Mouse (Mus musculus): ENCODE results near the gene Lim2. TPM values are rescaled to one million over a fixed set of nuclear protein-coding genes. Genes with fewer than 3 reads are reported as not detected.

Gene Lim2
- polyA plus RNA-seq, 1 experiment from 2014 or later, result not detected

DNA sequence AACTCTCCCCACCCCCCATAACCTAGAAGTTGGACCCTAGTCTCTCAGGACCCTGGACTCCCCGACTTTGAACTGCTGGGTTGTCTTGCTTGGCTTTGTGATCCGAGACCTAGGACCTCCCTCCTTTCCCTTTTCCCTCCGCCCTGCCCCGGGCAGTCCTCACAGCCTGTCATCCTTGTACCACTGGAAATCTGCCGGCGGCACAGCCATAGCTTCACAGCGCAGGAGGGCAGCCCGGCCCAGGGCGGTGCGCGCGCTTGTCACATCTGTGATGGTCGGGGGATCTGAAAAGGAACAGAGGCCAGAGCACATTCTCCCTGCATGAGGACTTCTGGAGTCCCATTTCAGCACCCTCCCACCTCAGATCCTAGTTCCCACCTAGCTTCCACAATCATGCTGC lies 48.9 kb downstream of the Lim2 start:
- 11% methylated on average over 13 of the region's 13 CpGs for WGBS
- Histone ChIP-seq H3K36me3 (no peaks in the 10 kb centered on the region), H3K9ac (no peak overlapping the region), H3K9me3 (no peaks in the 10 kb centered on the region), H3K4me3 (no peak overlapping the region), H3K4me1 (0 out of 2 replicates have a peak, but pooled peaks cover 7% of the 10 kb centered on the region), H3K27me3 (peaks cover 55% of the 10 kb centered on the region), H3K27ac (no peak overlapping the region), H3K4me2 (replicated peaks) (no peak overlapping the region)
- no peak for ATAC-seq (ENCODE audit: low FRiP score, low read depth)

GRCm38 (mm10) chr7:43481191-43481590 lies 53.7 kb downstream of the Lim2 start:
- Histone ChIP-seq H3K4me2 (replicated peaks) (no peak overlapping the region), H3K27me3 (peaks cover 34% of the 10 kb centered on the region), H3K4me1 (peaks cover 15% of the 10 kb centered on the region), H3K27ac (no peak overlapping the region), H3K9me3 (no peaks in the 10 kb centered on the region), H3K9ac (no peak overlapping the region), H3K4me3 (no peak overlapping the region), H3K36me3 (no peaks in the 10 kb centered on the region)
- 63% methylated on average over 3 of the region's 3 CpGs for WGBS
- no peak for ATAC-seq (ENCODE audit: low FRiP score, low read depth)

- Histone ChIP-seq H3K27me3 (peaks cover 24% of the 10 kb centered on the region), H3K4me1 (peaks cover 11% of the 10 kb centered on the region), H3K9me3 (no peaks in the 10 kb centered on the region), H3K27ac (no peak overlapping the region), H3K9ac (no peak overlapping the region), H3K4me3 (no peak overlapping the region), H3K4me2 (replicated peaks) (no peak overlapping the region), H3K36me3 (no peaks in the 10 kb centered on the region)
- peak; percentile 46 for ATAC-seq (ENCODE audit: low FRiP score, low read depth)
- 62% methylated on average over 8 of the region's 8 CpGs for WGBS
These were observed 54.7 kb downstream of the Lim2 start for GRCm38 (mm10) chr7:43482090-43482716.

GRCm38 (mm10) chr7:43483236-43483635 lies 55.8 kb downstream of the Lim2 start:
- no peaks in the 10 kb centered on the region for H3K36me3 ChIP-seq
- H3K27me3 ChIP-seq, result peaks cover 13% of the 10 kb centered on the region
- H3K9me3 ChIP-seq, result no peaks in the 10 kb centered on the region
- H3K4me3 ChIP-seq, result no peak overlapping the region
- no peak overlapping the region for H3K4me2 ChIP-seq (replicated peaks)
- H3K9ac ChIP-seq, result no peak overlapping the region
- ATAC-seq (ENCODE audit: low FRiP score, low read depth), result no peak
- H3K27ac ChIP-seq, result no peak overlapping the region
- 15% methylated on average over 10 of the region's 10 CpGs for WGBS
- peaks cover 11% of the 10 kb centered on the region for H3K4me1 ChIP-seq

Small RNA genes lying within 50 kb of the gene (microRNA-seq; reads per million reads assigned to microRNA genes)
- not detected for gene Mir7051

Other genes starting within 250 kb of the Lim2 start
- 16.7 TPM in 2 replicates for gene Zfp715, start 114.4 kb upstream of the Lim2 start, polyA plus RNA-seq (2015; fragmentation: Nextera tagmentation; extraction: Ambion mirVana)
- 0.22 and 0.23 TPM in 2 replicates for gene Siglecf, start 76.3 kb upstream of the Lim2 start, polyA plus RNA-seq (2015; fragmentation: Nextera tagmentation; extraction: Ambion mirVana)
- 0.06 and 0.13 TPM in 2 replicates for gene Siglecg, start 19.5 kb upstream of the Lim2 start, polyA plus RNA-seq (2015; fragmentation: Nextera tagmentation; extraction: Ambion mirVana)
- gene Nkg7, start 9.4 kb downstream of the Lim2 start, polyA plus RNA-seq (2015; fragmentation: Nextera tagmentation; extraction: Ambion mirVana), result 0.89 and 1.1 TPM in 2 replicates
- gene Cldnd2, start 13.1 kb downstream of the Lim2 start, polyA plus RNA-seq (2015; fragmentation: Nextera tagmentation; extraction: Ambion mirVana), result not detected in 2 replicates
- 272 and 301 TPM in 2 replicates for gene Etfb, start 16.4 kb downstream of the Lim2 start, polyA plus RNA-seq (2015; fragmentation: Nextera tagmentation; extraction: Ambion mirVana)
- gene Gm45233, start 16.5 kb downstream of the Lim2 start, polyA plus RNA-seq (2015; fragmentation: Nextera tagmentation; extraction: Ambion mirVana), result not detected in 2 replicates
- gene Vsig10l, start 35.5 kb downstream of the Lim2 start, polyA plus RNA-seq (2015; fragmentation: Nextera tagmentation; extraction: Ambion mirVana), result 3.9 and 4.8 TPM in 2 replicates
- 1.8 and 2.0 TPM in 2 replicates for gene Iglon5, start 62.4 kb downstream of the Lim2 start, polyA plus RNA-seq (2015; fragmentation: Nextera tagmentation; extraction: Ambion mirVana)
- not detected in 2 replicates for gene 4931406B18Rik, start 78.3 kb downstream of the Lim2 start, polyA plus RNA-seq (2015; fragmentation: Nextera tagmentation; extraction: Ambion mirVana)
- 1.2 and 1.5 TPM in 2 replicates for gene Cd33, start 116.8 kb downstream of the Lim2 start, polyA plus RNA-seq (2015; fragmentation: Nextera tagmentation; extraction: Ambion mirVana)
- 4.8 and 4.9 TPM in 2 replicates for gene Zfp658, start 134.6 kb downstream of the Lim2 start, polyA plus RNA-seq (2015; fragmentation: Nextera tagmentation; extraction: Ambion mirVana)
- 14.4 and 15.4 TPM in 2 replicates for gene Zfp719, start 151.9 kb downstream of the Lim2 start, polyA plus RNA-seq (2015; fragmentation: Nextera tagmentation; extraction: Ambion mirVana)
- gene Zfp819, start 179.5 kb downstream of the Lim2 start, polyA plus RNA-seq (2015; fragmentation: Nextera tagmentation; extraction: Ambion mirVana), result 0.27 and 0.33 TPM in 2 replicates
- not detected in 2 replicates for gene Ceacam18, start 207.0 kb downstream of the Lim2 start, polyA plus RNA-seq (2015; fragmentation: Nextera tagmentation; extraction: Ambion mirVana)
- gene Siglece, start 232.5 kb downstream of the Lim2 start, polyA plus RNA-seq (2015; fragmentation: Nextera tagmentation; extraction: Ambion mirVana), result 0.62 and 0.70 TPM in 2 replicates
- 15.0 and 15.2 TPM in 2 replicates for gene Ctu1, start 244.3 kb downstream of the Lim2 start, polyA plus RNA-seq (2015; fragmentation: Nextera tagmentation; extraction: Ambion mirVana)

Measured in limb, embryonic 13.5 days (tissue).